Mouse (Mus musculus): Measurements from ENCODE around the gene Gm12184. TPM values are rescaled to one million over a fixed set of nuclear protein-coding genes. Genes with fewer than 3 reads are reported as not detected.

The Gm12184 gene
- total RNA-seq, 1 experiment: 12.2 TPM

DNA sequence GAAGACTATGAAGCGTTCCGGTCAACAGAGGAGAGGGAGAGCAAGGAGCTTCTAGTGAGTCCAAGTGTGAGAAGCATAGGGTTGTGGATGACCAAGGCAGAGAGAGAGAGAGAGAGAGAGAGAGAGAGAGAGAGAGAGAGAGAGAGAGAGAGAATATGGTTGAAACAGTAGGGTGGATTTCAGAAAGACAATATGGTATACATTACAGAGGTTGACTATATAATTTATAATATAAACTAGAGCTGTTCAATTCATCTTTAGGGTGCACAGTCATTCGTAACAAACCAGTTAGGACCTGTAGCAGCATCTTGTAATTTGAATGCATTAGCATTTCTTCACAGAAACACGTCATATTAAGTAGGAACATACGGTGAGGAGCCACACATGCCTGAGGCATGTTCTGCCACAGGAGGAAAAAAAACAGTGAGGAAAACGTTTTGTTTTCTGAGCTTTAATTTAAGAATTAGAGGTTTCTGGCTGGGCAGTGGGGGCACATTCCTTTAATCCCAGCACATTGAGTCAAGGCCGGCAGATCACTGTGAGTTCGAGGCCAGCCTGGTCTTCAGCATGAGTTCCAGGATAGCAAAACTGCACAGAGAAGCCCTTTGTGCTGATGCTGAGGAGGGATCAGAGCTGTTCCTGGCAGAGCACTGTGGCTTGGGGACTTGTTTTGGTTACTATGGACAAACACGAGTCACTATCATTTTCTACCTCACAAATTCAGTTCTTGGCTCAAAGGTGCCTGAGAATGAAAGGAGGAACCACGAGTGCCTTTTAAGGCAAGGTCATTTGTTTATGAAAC lies 12.6 kb upstream of the Gm12184 start:
- H3K36me3 ChIP-seq (ENCODE audit: control insufficient read depth, insufficient read depth, low read length, poor library complexity, severe bottlenecking): no peaks in the 10 kb centered on the region
- no peaks in the 10 kb centered on the region for H3K9me3 ChIP-seq (ENCODE audit: control insufficient read depth, insufficient read depth, low read depth, low read length)
- DNase-seq (ENCODE audit: low read depth, low spot score): no peak
- TF ChIP-seq ZC3H11A (IDR thresholded peaks at IDR 0.05; ENCODE audit: borderline replicate concordance, low read depth, low read length): no peak
- TF ChIP-seq MAFK (IDR thresholded peaks at IDR 0.05; ENCODE audit: insufficient read depth, low read depth, low read length): no peak
- TF ChIP-seq HCFC1 (IDR thresholded peaks at IDR 0.05; ENCODE audit: borderline replicate concordance, insufficient read depth, low read length): no peak
- no peak for TF ChIP-seq CHD2 (IDR thresholded peaks at IDR 0.05; ENCODE audit: low read depth, low read length)
- no peak for TF ChIP-seq ZNF384 (IDR thresholded peaks at IDR 0.05; ENCODE audit: low read depth, low read length)
- no peak overlapping the region for H3K9ac ChIP-seq (ENCODE audit: insufficient read depth, low read depth, low read length, poor library complexity, severe bottlenecking)
- in situ Hi-C loops (cut with MboI; ENCODE audit: low sequenced_read_pairs in 2 of 2, unreplicated experiment in 2 of 2): no loop called here
- H3K4me1 ChIP-seq (ENCODE audit: control insufficient read depth in 2 of 2, insufficient read depth in 2 of 2, low read length in 2 of 2, poor library complexity in 1 of 2): peaks cover 0 to 11% of the 10 kb centered on the region in 2 experiments; a peak in 2 of 4 replicates
- H3K4me3 ChIP-seq (ENCODE audit: insufficient read depth in 1 of 2, low read depth in 1 of 2, low read length in 2 of 2, poor library complexity in 1 of 2, severe bottlenecking in 1 of 2): no peak overlapping the region
- H3K27ac ChIP-seq (ENCODE audit: insufficient read depth, low read depth, low read length, poor library complexity, severe bottlenecking): no peak overlapping the region

DNA sequence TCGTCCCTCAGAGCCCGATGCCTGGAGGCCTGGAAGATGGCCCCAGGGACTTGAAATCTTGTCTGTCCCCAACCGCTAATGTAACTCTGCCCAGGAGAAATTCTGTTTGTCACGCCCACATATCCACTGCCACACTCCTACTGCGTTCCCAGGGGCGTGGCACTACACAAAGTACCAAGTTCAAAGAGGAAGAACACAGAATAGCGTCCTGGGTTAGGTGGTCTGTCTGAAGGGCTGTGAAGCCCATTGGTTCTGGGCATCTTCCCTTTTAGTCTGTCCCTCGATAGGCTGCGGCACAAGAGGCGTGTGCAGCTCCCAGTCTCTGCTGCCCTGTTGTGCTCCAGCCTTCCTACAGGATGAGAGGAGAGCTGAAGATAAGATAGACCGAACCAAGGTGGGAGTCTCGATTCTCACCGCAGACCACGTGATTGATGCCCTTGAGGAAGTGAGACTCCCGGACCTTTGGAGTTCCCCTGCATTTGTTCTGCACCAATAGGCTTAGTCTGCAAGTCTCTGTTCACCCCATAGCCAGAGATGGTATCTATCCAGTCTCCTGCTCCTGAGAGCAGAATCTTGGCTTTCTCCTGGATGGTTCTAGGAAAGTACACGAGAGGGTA lies 11.8 kb upstream of the Gm12184 start:
- no peak for DNase-seq (ENCODE audit: low read depth, low spot score)
- H3K4me3 ChIP-seq (ENCODE audit: insufficient read depth in 1 of 2, low read depth in 1 of 2, low read length in 2 of 2, poor library complexity in 1 of 2, severe bottlenecking in 1 of 2): peak overlapping the region; percentile 83 to 84
- TF ChIP-seq ZC3H11A (IDR thresholded peaks at IDR 0.05; ENCODE audit: borderline replicate concordance, low read depth, low read length) (no peak), CHD2 (IDR thresholded peaks at IDR 0.05; ENCODE audit: low read depth, low read length) (peak; percentile 14; the same call in 1 of the 2 replicates)
- peaks cover 0 to 11% of the 10 kb centered on the region in 2 experiments; a peak in 2 of 4 replicates for H3K4me1 ChIP-seq (ENCODE audit: control insufficient read depth in 2 of 2, insufficient read depth in 2 of 2, low read length in 2 of 2, poor library complexity in 1 of 2)
- no peak overlapping the region for H3K27ac ChIP-seq (ENCODE audit: insufficient read depth, low read depth, low read length, poor library complexity, severe bottlenecking)
- in situ Hi-C loops (cut with MboI; ENCODE audit: low sequenced_read_pairs in 2 of 2, unreplicated experiment in 2 of 2): no loop called here
- H3K9me3 ChIP-seq (ENCODE audit: control insufficient read depth, insufficient read depth, low read depth, low read length): no peaks in the 10 kb centered on the region
- H3K9ac ChIP-seq (ENCODE audit: insufficient read depth, low read depth, low read length, poor library complexity, severe bottlenecking): peak overlapping the region; percentile 69; the same call in 1 of the 2 replicates
- H3K36me3 ChIP-seq (ENCODE audit: control insufficient read depth, insufficient read depth, low read length, poor library complexity, severe bottlenecking): no peaks in the 10 kb centered on the region

DNA sequence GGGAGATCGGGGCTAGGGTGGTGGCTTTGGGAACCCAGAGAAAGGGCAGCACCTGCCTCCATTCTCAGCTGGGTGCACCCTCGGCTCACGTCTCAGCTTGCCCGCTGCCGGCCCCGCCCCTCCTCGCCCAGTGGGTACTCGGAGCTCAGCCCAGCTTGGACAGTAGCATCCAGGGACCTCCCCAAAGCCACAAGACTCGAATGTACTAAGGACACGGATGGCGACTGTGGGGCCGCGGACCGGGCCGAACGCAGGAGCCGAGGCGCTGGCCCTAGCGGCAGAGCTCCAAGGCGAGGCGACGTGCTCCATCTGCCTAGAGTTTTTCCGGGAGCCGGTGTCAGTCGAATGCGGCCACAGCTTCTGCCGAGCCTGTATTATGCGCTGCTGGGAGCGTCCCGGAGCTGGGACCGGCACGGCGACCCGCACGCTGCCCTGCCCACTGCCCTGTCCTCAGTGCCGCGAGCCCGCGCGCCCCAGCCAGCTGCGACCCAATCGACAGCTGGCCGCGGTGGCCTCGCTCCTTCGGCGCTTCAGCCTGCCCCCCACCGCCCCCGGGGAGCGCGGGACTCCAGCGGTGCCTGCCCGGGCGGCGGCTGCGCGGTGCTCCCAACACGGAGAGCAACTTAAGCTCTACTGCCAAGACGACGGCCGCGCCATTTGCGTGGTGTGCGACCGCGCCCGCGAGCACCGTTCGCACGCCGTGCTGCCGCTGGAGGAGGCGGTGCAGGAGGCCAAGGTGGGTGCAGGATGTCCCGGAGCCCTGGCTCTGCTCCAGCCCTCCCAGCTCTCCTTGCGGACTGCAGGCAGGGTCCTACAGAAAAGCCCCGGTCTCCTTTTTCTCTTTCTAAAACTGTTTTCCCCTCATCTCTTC lies 11.1 kb upstream of the Gm12184 start:
- Histone ChIP-seq H3K4me1 (ENCODE audit: control insufficient read depth in 2 of 2, insufficient read depth in 2 of 2, low read length in 2 of 2, poor library complexity in 1 of 2) (peaks cover 0 to 14% of the 10 kb centered on the region in 2 experiments; a peak in 2 of 4 replicates), H3K9ac (ENCODE audit: insufficient read depth, low read depth, low read length, poor library complexity, severe bottlenecking) (peak overlapping the region; percentile 69), H3K4me3 (ENCODE audit: insufficient read depth in 1 of 2, low read depth in 1 of 2, low read length in 2 of 2, poor library complexity in 1 of 2, severe bottlenecking in 1 of 2) (peak overlapping the region; percentile 83 to 84), H3K9me3 (ENCODE audit: control insufficient read depth, insufficient read depth, low read depth, low read length) (no peaks in the 10 kb centered on the region), H3K36me3 (ENCODE audit: control insufficient read depth, insufficient read depth, low read length, poor library complexity, severe bottlenecking) (no peaks in the 10 kb centered on the region), H3K27ac (ENCODE audit: insufficient read depth, low read depth, low read length, poor library complexity, severe bottlenecking) (no peak overlapping the region)
- TF ChIP-seq CHD2 (IDR thresholded peaks at IDR 0.05; ENCODE audit: low read depth, low read length) (no peak), HCFC1 (IDR thresholded peaks at IDR 0.05; ENCODE audit: borderline replicate concordance, insufficient read depth, low read length) (no peak), ZNF384 (IDR thresholded peaks at IDR 0.05; ENCODE audit: low read depth, low read length) (no peak), MAFK (IDR thresholded peaks at IDR 0.05; ENCODE audit: insufficient read depth, low read depth, low read length) (no peak), ZC3H11A (IDR thresholded peaks at IDR 0.05; ENCODE audit: borderline replicate concordance, low read depth, low read length) (no peak)
- no peak for DNase-seq (ENCODE audit: low read depth, low spot score)
- in situ Hi-C loops (cut with MboI; ENCODE audit: low sequenced_read_pairs in 2 of 2, unreplicated experiment in 2 of 2): no loop called here

DNA sequence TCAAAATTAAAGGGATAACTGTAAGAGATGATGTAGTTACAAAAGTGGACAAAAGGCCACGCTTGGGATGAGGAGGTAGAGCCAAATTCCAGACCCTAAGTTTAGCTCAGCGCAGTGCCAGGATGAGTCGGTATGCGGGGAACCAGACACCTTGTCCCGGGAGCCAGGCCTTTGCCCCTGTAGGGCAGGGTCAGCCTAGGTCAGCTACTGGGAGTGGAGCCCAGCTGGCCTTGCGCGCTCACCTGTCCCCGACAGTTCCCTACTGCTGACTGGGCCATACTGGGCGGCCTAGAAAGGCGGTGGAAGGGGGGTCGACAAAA lies 10.5 kb upstream of the Gm12184 start:
- TF ChIP-seq CHD2 (IDR thresholded peaks at IDR 0.05; ENCODE audit: low read depth, low read length) (no peak), ZNF384 (IDR thresholded peaks at IDR 0.05; ENCODE audit: low read depth, low read length) (no peak), ZC3H11A (IDR thresholded peaks at IDR 0.05; ENCODE audit: borderline replicate concordance, low read depth, low read length) (no peak), MAFK (IDR thresholded peaks at IDR 0.05; ENCODE audit: insufficient read depth, low read depth, low read length) (no peak), HCFC1 (IDR thresholded peaks at IDR 0.05; ENCODE audit: borderline replicate concordance, insufficient read depth, low read length) (no peak)
- Histone ChIP-seq H3K4me3 (ENCODE audit: insufficient read depth in 1 of 2, low read depth in 1 of 2, low read length in 2 of 2, poor library complexity in 1 of 2, severe bottlenecking in 1 of 2) (peak overlapping the region; percentile 83 to 84), H3K9me3 (ENCODE audit: control insufficient read depth, insufficient read depth, low read depth, low read length) (no peaks in the 10 kb centered on the region), H3K27ac (ENCODE audit: insufficient read depth, low read depth, low read length, poor library complexity, severe bottlenecking) (no peak overlapping the region), H3K4me1 (ENCODE audit: control insufficient read depth in 2 of 2, insufficient read depth in 2 of 2, low read length in 2 of 2, poor library complexity in 1 of 2) (peaks cover 0 to 14% of the 10 kb centered on the region in 2 experiments; a peak in 2 of 4 replicates), H3K36me3 (ENCODE audit: control insufficient read depth, insufficient read depth, low read length, poor library complexity, severe bottlenecking) (no peaks in the 10 kb centered on the region), H3K9ac (ENCODE audit: insufficient read depth, low read depth, low read length, poor library complexity, severe bottlenecking) (peak overlapping the region; percentile 69)
- in situ Hi-C loops (cut with MboI; ENCODE audit: low sequenced_read_pairs in 2 of 2, unreplicated experiment in 2 of 2): no loop called here
- DNase-seq (ENCODE audit: low read depth, low spot score): no peak

All from ES-E14 (cell line).